Mouse (Mus musculus) heart, postnatal 0 days (tissue): ENCODE results near the gene Eef1e1.

Experiments
- CTCF ChIP-seq: IDR thresholded peaks from 2 replicates; pipeline ENCODE4 v1.5.1; 2016; ENCODE audit warnings: antibody characterized with exemption, control low read depth, low read depth
- EP300 ChIP-seq: IDR thresholded peaks from 2 replicates; pipeline ENCODE4 v1.6.1; 2016; ENCODE audit warnings: antibody characterized with exemption, low read depth

DNA sequence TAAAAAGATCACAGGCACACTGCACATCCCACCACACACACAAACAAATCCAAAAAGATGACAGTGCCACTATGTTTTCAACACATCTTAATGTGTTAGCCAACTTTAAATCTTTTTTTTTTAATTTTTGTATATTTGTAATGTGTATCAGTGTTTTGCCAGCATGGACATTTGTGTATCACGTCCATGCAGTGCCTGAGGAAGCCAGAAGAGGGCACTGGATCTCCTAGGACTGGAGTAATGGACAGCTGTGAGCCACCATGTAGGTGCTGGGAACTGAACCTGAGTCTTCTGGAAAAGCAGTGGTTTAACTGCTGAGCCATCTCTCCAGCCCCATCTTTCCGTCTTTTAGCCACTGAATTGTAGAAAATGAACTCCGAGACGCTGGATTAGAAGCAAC, 46.7 kb downstream of the Eef1e1 start:
- no peak for TF ChIP-seq CTCF
- TF ChIP-seq EP300: no peak
